Mouse (Mus musculus) layer of hippocampus, adult 8-10 months (tissue): ENCODE measurements around the gene Smarcc2. TPM values are rescaled to one million over a fixed set of nuclear protein-coding genes. Genes with fewer than 3 reads are reported as not detected.

Experiments
- DNase-seq, 2 experiments: peaks; one replicate each; pipeline ENCODE4 v3.0.0; 2022; ENCODE audit warnings: low spot score in 2 of 2
- total RNA-seq, 4 experiments: library from RNA; stranded (reverse); gene quantifications; 2 replicates each; pipeline ENCODE4 v1.2.4; 2022

The Smarcc2 gene
- total RNA-seq, 4 experiments from 2014 or later = 238 to 267 (median 258) TPM

- DNase-seq = no peak
Measured at GRCm38 (mm10) chr10:128511189-128511588, 52.1 kb downstream of the Smarcc2 start.

GRCm38 (mm10) chr10:128511761-128512160 is 52.7 kb downstream of the Smarcc2 start:
- no peak for DNase-seq

GRCm38 (mm10) chr10:128515044-128515443 is 56.0 kb downstream of the Smarcc2 start:
- no peak for DNase-seq

- DNase-seq = no peak
Measured at GRCm38 (mm10) chr10:128516029-128516428, 57.0 kb downstream of the Smarcc2 start.

- no peak for DNase-seq
Measured at GRCm38 (mm10) chr10:128516677-128517076, 57.6 kb downstream of the Smarcc2 start.

- DNase-seq = no peak
Measured at GRCm38 (mm10) chr10:128518833-128519232, 59.8 kb downstream of the Smarcc2 start.

- DNase-seq = no peak
Measured at GRCm38 (mm10) chr10:128520591-128520990, 61.5 kb downstream of the Smarcc2 start.

GRCm38 (mm10) chr10:128522351-128522750 is 63.3 kb downstream of the Smarcc2 start:
- DNase-seq = no peak

- DNase-seq = no peak
Measured at GRCm38 (mm10) chr10:128524111-128524731, 65.2 kb downstream of the Smarcc2 start.

GRCm38 (mm10) chr10:128524732-128525662 is 65.9 kb downstream of the Smarcc2 start:
- DNase-seq = no peak

GRCm38 (mm10) chr10:128525671-128526308 is 66.7 kb downstream of the Smarcc2 start, which contains the start of gene Esyt1:
TSS of gene Esyt1 (minus strand) at chr10:128525871.
- peak; percentile 87 to 93 for DNase-seq

GRCm38 (mm10) chr10:128526366-128527356 is 67.6 kb downstream of the Smarcc2 start:
- DNase-seq = no peak

- no peak for DNase-seq
Measured at GRCm38 (mm10) chr10:128535206-128535605, 76.2 kb downstream of the Smarcc2 start.

GRCm38 (mm10) chr10:128535624-128536265 is 76.7 kb downstream of the Smarcc2 start:
- DNase-seq = no peak

- peak; percentile 84 to 93 for DNase-seq
Measured at GRCm38 (mm10) chr10:128536266-128536940, 77.4 kb downstream of the Smarcc2 start.

GRCm38 (mm10) chr10:128538340-128538870 is 79.4 kb downstream of the Smarcc2 start:
- DNase-seq = no peak
